Mouse (Mus musculus) lung, postnatal 36 days (tissue): ENCODE data around the gene St5.

Experiments used
- DNase-seq: peaks from one replicate; pipeline ENCODE4 v3.0.0; 2022; ENCODE audit warnings: mixed read lengths

St5 gene

GRCm38 (mm10) chr7:109636086-109636792, 67.2 kb downstream of the St5 start:
- DNase-seq = no peak

- DNase-seq = no peak
Observed at GRCm38 (mm10) chr7:109633404-109634085, 69.9 kb downstream of the St5 start.

GRCm38 (mm10) chr7:109631330-109631729, 72.1 kb downstream of the St5 start:
- no peak for DNase-seq

- no peak for DNase-seq
Observed at GRCm38 (mm10) chr7:109629871-109630778, 73.3 kb downstream of the St5 start.

GRCm38 (mm10) chr7:109628935-109629609, 74.3 kb downstream of the St5 start:
- DNase-seq = peak; percentile 44

- no peak for DNase-seq
Observed at GRCm38 (mm10) chr7:109627851-109628250, 75.6 kb downstream of the St5 start.

- DNase-seq = no peak
Observed at GRCm38 (mm10) chr7:109622234-109622838, 81.1 kb downstream of the St5 start.

GRCm38 (mm10) chr7:109620967-109621366, 82.4 kb downstream of the St5 start:
- DNase-seq = no peak

- no peak for DNase-seq
Observed at GRCm38 (mm10) chr7:109620288-109620687, 83.1 kb downstream of the St5 start.

GRCm38 (mm10) chr7:109618721-109619120, 84.7 kb downstream of the St5 start:
- DNase-seq = peak; percentile 86

- no peak for DNase-seq
Observed at GRCm38 (mm10) chr7:109617838-109618237, 85.6 kb downstream of the St5 start.

GRCm38 (mm10) chr7:109616034-109616979, 87.1 kb downstream of the St5 start:
- peak; percentile 88 for DNase-seq

- DNase-seq = no peak
Observed at GRCm38 (mm10) chr7:109615601-109616000, 87.8 kb downstream of the St5 start.

GRCm38 (mm10) chr7:109614939-109615338, 88.5 kb downstream of the St5 start:
- DNase-seq = no peak

- DNase-seq = peak; percentile 64
Observed at GRCm38 (mm10) chr7:109613531-109614021, 89.8 kb downstream of the St5 start.

GRCm38 (mm10) chr7:109613051-109613450, 90.4 kb downstream of the St5 start:
- no peak for DNase-seq

GRCm38 (mm10) chr7:109612531-109612930, 90.9 kb downstream of the St5 start:
- no peak for DNase-seq

- DNase-seq = no peak
Observed at GRCm38 (mm10) chr7:109610348-109610747, 93.1 kb downstream of the St5 start.

- DNase-seq = no peak
Observed at GRCm38 (mm10) chr7:109609565-109610345, 93.7 kb downstream of the St5 start.

- DNase-seq = no peak
Observed at GRCm38 (mm10) chr7:109608831-109609230, 94.6 kb downstream of the St5 start.
